Mouse (Mus musculus) liver, adult 2 months (tissue): Measurements from ENCODE around the gene Tbc1d32. TPM values are rescaled to one million over a fixed set of nuclear protein-coding genes. Genes with fewer than 3 reads are reported as not detected.

Source experiments
- DNase-seq: peaks from one replicate; pipeline ENCODE4 v3.0.0-alpha.2; 2011; ENCODE audit warnings: low read depth, low spot score; ENCODE audit errors: extremely low read depth
- H3K27ac ChIP-seq: fragments of 200-500 bp; replicated peaks from 2 replicates; pipeline ENCODE4 v1.5.1; 2012; ENCODE audit warnings: low read depth, mild to moderate bottlenecking, control low read depth, inconsistent platforms, low read length; ENCODE audit not compliant: insufficient read depth
- H3K27me3 ChIP-seq: fragments of 200-500 bp; 2 replicates; pipeline ENCODE4 v1.6.1; 2012; ENCODE audit warnings: mild to moderate bottlenecking, moderate library complexity, low read length, inconsistent platforms; ENCODE audit not compliant: control insufficient read depth, insufficient read depth
- H3K36me3 ChIP-seq: fragments of 200-500 bp; 2 replicates; pipeline ENCODE4 v1.6.1; 2012; ENCODE audit warnings: low read length, inconsistent platforms; ENCODE audit not compliant: control insufficient read depth, insufficient read depth
- H3K4me1 ChIP-seq: fragments of 200-500 bp; 2 replicates; pipeline ENCODE4 v1.6.1; 2011; ENCODE audit warnings: low read length; ENCODE audit not compliant: control insufficient read depth, insufficient read depth
- H3K4me3 ChIP-seq: fragments of 200-500 bp; 2 replicates; pipeline ENCODE4 v1.5.1; 2011; ENCODE audit warnings: low read depth, mild to moderate bottlenecking, control low read depth, low read length, moderate library complexity; ENCODE audit not compliant: insufficient read depth
- H3K79me2 ChIP-seq: fragments of 200-500 bp; 2 replicates; pipeline ENCODE4 v1.6.1; 2012; ENCODE audit warnings: inconsistent platforms, mild to moderate bottlenecking, low read length, moderate library complexity; ENCODE audit not compliant: control insufficient read depth, insufficient read depth
- H3K9ac ChIP-seq: fragments of 200-500 bp; 2 replicates; pipeline ENCODE4 v1.6.1; 2012; ENCODE audit warnings: low read depth, mild to moderate bottlenecking, control low read depth, inconsistent platforms, low read length
- CTCF ChIP-seq: fragments of 200-500 bp; IDR thresholded peaks from 2 replicates; pipeline ENCODE4 v1.5.1; 2011; ENCODE audit warnings: low read depth, low read length, control low read depth
- POLR2A ChIP-seq: fragments of 200-500 bp; IDR thresholded peaks from 2 replicates; pipeline ENCODE4 v1.6.1; 2011; ENCODE audit warnings: low read length, control low read depth; ENCODE audit not compliant: insufficient read depth; ENCODE audit errors: extremely low read depth
- WGBS: fragments of 180-500 bp; shearing (Covaris S2); methylation state at CpG from one replicate; pipeline ENCODE4 v1.1.7; 2018; 5-methylcytosine and 5-hydroxymethylcytosine counted together
- polyA plus RNA-seq: library from polyadenylated mRNA; depleted of rRNA; stranded (reverse); fragments of >200 nt; gene quantifications from 2 replicates; pipeline ENCODE4 v1.2.3, GENCODE M21; 2012
- total RNA-seq: library from RNA; depleted of rRNA; stranded (reverse); fragments of >200 nt; gene quantifications from 2 replicates; pipeline ENCODE4 v1.2.3, GENCODE M21; 2014

Tbc1d32 gene
- total and polyA plus RNA-seq, 2 experiments, result 0.59 to 7.5 TPM

- Histone ChIP-seq H3K27ac (no peak overlapping the region), H3K27me3 (no peaks in the 10 kb centered on the region), H3K4me1 (no peaks in the 10 kb centered on the region), H3K79me2 (no peaks in the 10 kb centered on the region), H3K4me3 (no peak overlapping the region), H3K36me3 (peaks cover 2% of the 10 kb centered on the region; the same call in 1 of the 2 replicates), H3K9ac (no peak overlapping the region)
- no peak for TF ChIP-seq CTCF
- TF ChIP-seq POLR2A, result no peak
- DNase-seq, result no peak
- WGBS, result 92% methylated on average over 2 of the region's 2 CpGs
These were observed 165.7 kb downstream of the Tbc1d32 start for GRCm38 (mm10) chr10:56062746-56063145.

GRCm38 (mm10) chr10:56061238-56061830, 167.2 kb downstream of the Tbc1d32 start:
- no peak overlapping the region for H3K27ac ChIP-seq
- 95% methylated on average over 2 of the region's 2 CpGs for WGBS
- peaks cover 2% of the 10 kb centered on the region; the same call in 1 of the 2 replicates for H3K36me3 ChIP-seq
- TF ChIP-seq CTCF (no peak), POLR2A (no peak)
- no peak for DNase-seq
- H3K4me1 ChIP-seq, result no peaks in the 10 kb centered on the region
- H3K27me3 ChIP-seq, result no peaks in the 10 kb centered on the region
- H3K79me2 ChIP-seq, result no peaks in the 10 kb centered on the region
- H3K9ac ChIP-seq, result no peak overlapping the region
- no peak overlapping the region for H3K4me3 ChIP-seq

- WGBS, result 89% methylated on average over 3 of the region's 3 CpGs
- no peak overlapping the region for H3K9ac ChIP-seq
- H3K36me3 ChIP-seq, result peaks cover 2% of the 10 kb centered on the region; the same call in 1 of the 2 replicates
- H3K4me1 ChIP-seq, result no peaks in the 10 kb centered on the region
- H3K27ac ChIP-seq, result no peak overlapping the region
- TF ChIP-seq CTCF, result no peak
- TF ChIP-seq POLR2A, result no peak
- no peaks in the 10 kb centered on the region for H3K79me2 ChIP-seq
- no peaks in the 10 kb centered on the region for H3K27me3 ChIP-seq
- H3K4me3 ChIP-seq, result no peak overlapping the region
- DNase-seq, result no peak
These were observed 169.5 kb downstream of the Tbc1d32 start for GRCm38 (mm10) chr10:56058979-56059422.

DNA sequence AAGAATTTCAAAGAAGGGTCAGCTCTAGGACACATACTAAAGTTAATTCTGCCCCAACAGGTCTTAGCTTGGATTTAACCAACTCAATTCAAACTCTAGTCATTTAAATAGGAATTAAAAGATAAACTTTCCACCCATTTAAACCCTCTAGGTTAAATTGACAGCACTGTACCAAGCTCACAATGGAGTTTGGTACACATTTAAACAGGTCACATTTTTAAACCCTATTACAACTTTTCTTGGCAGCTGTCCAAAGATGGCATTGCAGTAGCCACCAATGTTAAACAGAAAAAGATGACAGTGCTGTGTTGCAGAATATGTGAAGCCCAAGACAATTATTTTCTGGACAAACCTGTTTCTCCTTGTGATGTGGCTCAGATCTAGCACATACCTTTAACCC, 203.1 kb downstream of the Tbc1d32 start:
- no peak for TF ChIP-seq CTCF
- Histone ChIP-seq H3K4me3 (no peak overlapping the region), H3K36me3 (no peaks in the 10 kb centered on the region; the same call in 1 of the 2 replicates), H3K9ac (no peak overlapping the region), H3K79me2 (no peaks in the 10 kb centered on the region), H3K4me1 (no peaks in the 10 kb centered on the region; the same call in 1 of the 2 replicates), H3K27ac (no peak overlapping the region), H3K27me3 (no peaks in the 10 kb centered on the region)
- peak; percentile 27 for DNase-seq

GRCm38 (mm10) chr10:56024579-56024978, 203.9 kb downstream of the Tbc1d32 start:
- Histone ChIP-seq H3K79me2 (no peaks in the 10 kb centered on the region), H3K4me1 (no peaks in the 10 kb centered on the region; the same call in 1 of the 2 replicates), H3K36me3 (no peaks in the 10 kb centered on the region; the same call in 1 of the 2 replicates), H3K27me3 (no peaks in the 10 kb centered on the region), H3K4me3 (no peak overlapping the region), H3K27ac (no peak overlapping the region), H3K9ac (no peak overlapping the region)
- WGBS, result 92% methylated on average over 2 of the region's 2 CpGs
- TF ChIP-seq POLR2A (no peak), CTCF (no peak)
- no peak for DNase-seq

- DNase-seq, result peak; percentile 33
- H3K4me3 ChIP-seq, result no peak overlapping the region
- H3K4me1 ChIP-seq, result no peaks in the 10 kb centered on the region
- WGBS, result 38% methylated on average over 2 of the region's 2 CpGs
- H3K27me3 ChIP-seq, result no peaks in the 10 kb centered on the region
- H3K9ac ChIP-seq, result no peak overlapping the region
- H3K79me2 ChIP-seq, result no peaks in the 10 kb centered on the region
- H3K27ac ChIP-seq, result no peak overlapping the region
- TF ChIP-seq CTCF, result peak; percentile 35; the same call in 1 of the 2 replicates
- no peak for TF ChIP-seq POLR2A
- no peaks in the 10 kb centered on the region for H3K36me3 ChIP-seq
These were observed 248.5 kb downstream of the Tbc1d32 start for GRCm38 (mm10) chr10:55979898-55980521.
